Mouse (Mus musculus): Measurements from ENCODE around the gene Casp2. TPM values are rescaled to one million over a fixed set of nuclear protein-coding genes. Genes with fewer than 3 reads are reported as not detected.

Gene Casp2
- polyA plus RNA-seq (2015; fragmentation: Nextera tagmentation; extraction: Ambion mirVana), result 24.6 and 25.0 TPM in 2 replicates

- peaks cover 27% of the 10 kb centered on the region for H3K36me3 ChIP-seq (replicated peaks)
- WGBS (ENCODE audit: insufficient replicate concordance), result under 1% methylated on average over 51 of the region's 51 CpGs
- ATAC-seq (ENCODE audit: insufficient read depth), result peak; percentile 98
- H3K9ac ChIP-seq, result peak within 1 kb of the TSS; percentile 92
- H3K4me2 ChIP-seq, result peak within 1 kb of the TSS; percentile 81
- H3K27me3 ChIP-seq, result no peaks in the 10 kb centered on the region
- H3K4me1 ChIP-seq (replicated peaks), result peaks cover 28% of the 10 kb centered on the region
- peak within 1 kb of the TSS; percentile 99 for H3K4me3 ChIP-seq (replicated peaks)
- H3K27ac ChIP-seq (replicated peaks), result peak within 1 kb of the TSS; percentile 90
- H3K9me3 ChIP-seq (replicated peaks), result no peaks in the 10 kb centered on the region
These were observed at the start of gene Casp2 for GRCm38 (mm10) chr6:42264626-42265312. Gene Casp2, plus strand, starts transcription at chr6:42264985.

DNA sequence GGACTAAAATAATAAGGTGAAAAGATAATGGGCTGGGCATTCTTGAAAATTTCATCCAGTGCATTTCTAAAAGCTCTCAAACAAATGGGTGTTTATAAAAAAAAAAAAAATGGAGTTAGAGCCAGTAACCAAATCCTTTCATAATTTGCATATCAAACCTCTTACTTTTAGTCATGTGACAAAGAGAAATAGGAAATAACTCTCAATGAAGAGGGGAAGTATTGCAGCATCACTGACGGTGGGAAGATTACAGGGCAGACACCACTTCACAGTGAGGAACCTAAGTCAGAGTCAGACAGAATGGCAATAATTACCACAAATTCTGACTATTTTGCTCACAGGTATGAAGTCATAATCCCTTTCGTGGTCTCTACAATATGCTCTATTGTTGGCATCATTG is 49.8 kb upstream of the Casp2 start, which contains the start of gene Tas2r144:
Gene Tas2r144 (plus strand): TSS at position 301 of the 400 bp plus-strand sequence.
- no peak for ATAC-seq (ENCODE audit: insufficient read depth)
- H3K36me3 ChIP-seq (replicated peaks), result no peaks in the 10 kb centered on the region
- H3K27me3 ChIP-seq, result no peaks in the 10 kb centered on the region
- no peak within 1 kb of the TSS for H3K4me2 ChIP-seq
- H3K9ac ChIP-seq, result no peak within 1 kb of the TSS
- no peak within 1 kb of the TSS for H3K4me3 ChIP-seq (replicated peaks)
- H3K27ac ChIP-seq (replicated peaks), result no peak within 1 kb of the TSS
- 48% methylated on average over 2 of the region's 2 CpGs for WGBS (ENCODE audit: insufficient replicate concordance)
- no peaks in the 10 kb centered on the region for H3K4me1 ChIP-seq (replicated peaks)
- no peaks in the 10 kb centered on the region for H3K9me3 ChIP-seq (replicated peaks)

DNA sequence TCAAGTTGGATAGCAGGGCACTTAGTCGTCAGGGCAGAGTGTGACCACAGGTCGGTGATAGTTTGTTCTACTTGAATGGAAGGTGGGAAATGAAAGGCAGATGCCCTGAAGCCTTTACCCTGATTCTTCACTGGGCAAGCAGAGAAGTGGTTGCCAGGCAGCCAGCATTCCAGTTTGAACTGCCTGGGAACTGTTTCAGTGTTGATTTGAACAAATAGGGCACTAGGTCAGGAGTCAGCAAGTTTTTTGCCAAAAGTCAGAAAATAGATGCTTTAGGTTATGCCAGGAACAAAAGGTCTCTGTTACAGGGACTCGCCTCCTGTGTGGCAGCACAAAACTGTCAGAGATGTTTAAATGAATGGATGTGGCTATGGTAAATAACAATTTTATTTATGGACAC is 42.5 kb upstream of the Casp2 start:
- H3K9ac ChIP-seq, result no peak overlapping the region

DNA sequence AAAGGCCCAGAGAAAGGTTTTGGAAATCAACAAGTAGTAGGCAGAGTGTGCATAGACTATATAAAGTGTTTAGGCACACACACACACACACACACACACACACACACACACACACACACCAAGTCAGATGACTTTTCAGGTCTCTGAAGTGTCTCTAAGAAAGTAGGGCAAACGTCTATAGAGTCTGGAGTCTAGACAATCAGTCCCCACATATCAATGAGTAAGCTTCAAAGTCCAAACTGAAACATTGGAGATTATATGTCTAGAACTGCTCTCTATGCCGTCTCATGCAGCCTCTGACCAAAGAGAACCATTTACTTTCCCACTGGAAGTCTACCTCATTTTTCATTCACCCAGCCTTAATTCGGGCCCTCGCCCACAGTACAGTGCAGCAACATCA is 39.7 kb upstream of the Casp2 start:
- no peak overlapping the region for H3K4me3 ChIP-seq (replicated peaks)
- H3K36me3 ChIP-seq (replicated peaks), result no peaks in the 10 kb centered on the region
- ATAC-seq (ENCODE audit: insufficient read depth), result no peak
- WGBS (ENCODE audit: insufficient replicate concordance), result 47% methylated on average over 4 of the region's 4 CpGs
- H3K4me2 ChIP-seq, result no peak overlapping the region
- no peak overlapping the region for H3K9ac ChIP-seq
- no peaks in the 10 kb centered on the region for H3K9me3 ChIP-seq (replicated peaks)
- no peak overlapping the region for H3K27ac ChIP-seq (replicated peaks)
- H3K4me1 ChIP-seq (replicated peaks), result no peaks in the 10 kb centered on the region
- H3K27me3 ChIP-seq, result no peaks in the 10 kb centered on the region

More for the DNA sequence above, 42.5 kb upstream of the Casp2 start:
- Histone ChIP-seq H3K4me3 (replicated peaks) (no peak overlapping the region), H3K27me3 (no peaks in the 10 kb centered on the region), H3K36me3 (replicated peaks) (no peaks in the 10 kb centered on the region), H3K9me3 (replicated peaks) (no peaks in the 10 kb centered on the region), H3K4me2 (no peak overlapping the region), H3K27ac (replicated peaks) (no peak overlapping the region), H3K4me1 (replicated peaks) (no peaks in the 10 kb centered on the region)
- 55% methylated on average over 3 of the region's 3 CpGs for WGBS (ENCODE audit: insufficient replicate concordance)
- ATAC-seq (ENCODE audit: insufficient read depth), result no peak

GRCm38 (mm10) chr6:42227240-42228101 is 37.3 kb upstream of the Casp2 start:
- no peak for ATAC-seq (ENCODE audit: insufficient read depth)
- H3K36me3 ChIP-seq (replicated peaks), result no peaks in the 10 kb centered on the region
- WGBS (ENCODE audit: insufficient replicate concordance), result 28% methylated on average over 17 of the region's 17 CpGs
- H3K4me3 ChIP-seq (replicated peaks), result no peak overlapping the region
- H3K9me3 ChIP-seq (replicated peaks), result no peaks in the 10 kb centered on the region
- no peak overlapping the region for H3K27ac ChIP-seq (replicated peaks)
- no peak overlapping the region for H3K9ac ChIP-seq
- no peak overlapping the region for H3K4me2 ChIP-seq
- H3K27me3 ChIP-seq, result no peaks in the 10 kb centered on the region
- H3K4me1 ChIP-seq (replicated peaks), result no peaks in the 10 kb centered on the region

DNA sequence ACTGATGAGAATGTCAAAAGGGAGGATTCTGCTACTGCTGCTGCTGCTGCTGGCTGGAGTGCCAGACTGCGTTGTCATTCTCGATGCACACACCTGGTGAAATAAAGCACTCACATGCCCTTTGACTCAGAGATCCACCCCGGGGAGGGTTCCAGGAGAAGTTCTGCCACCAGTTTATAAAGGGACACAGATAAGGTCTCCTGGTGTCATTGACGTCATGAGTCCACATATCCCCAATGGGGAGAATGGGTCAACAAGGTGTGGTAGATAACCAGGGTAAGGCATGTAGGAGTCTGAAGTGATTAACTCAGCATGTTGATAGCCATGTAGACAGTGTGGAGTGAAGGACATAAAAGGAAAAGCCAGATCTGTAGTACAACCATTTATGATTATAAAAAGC is 35.2 kb upstream of the Casp2 start:
- no peak for ATAC-seq (ENCODE audit: insufficient read depth)
- no peaks in the 10 kb centered on the region for H3K36me3 ChIP-seq (replicated peaks)
- 49% methylated on average over 4 of the region's 4 CpGs for WGBS (ENCODE audit: insufficient replicate concordance)

DNA sequence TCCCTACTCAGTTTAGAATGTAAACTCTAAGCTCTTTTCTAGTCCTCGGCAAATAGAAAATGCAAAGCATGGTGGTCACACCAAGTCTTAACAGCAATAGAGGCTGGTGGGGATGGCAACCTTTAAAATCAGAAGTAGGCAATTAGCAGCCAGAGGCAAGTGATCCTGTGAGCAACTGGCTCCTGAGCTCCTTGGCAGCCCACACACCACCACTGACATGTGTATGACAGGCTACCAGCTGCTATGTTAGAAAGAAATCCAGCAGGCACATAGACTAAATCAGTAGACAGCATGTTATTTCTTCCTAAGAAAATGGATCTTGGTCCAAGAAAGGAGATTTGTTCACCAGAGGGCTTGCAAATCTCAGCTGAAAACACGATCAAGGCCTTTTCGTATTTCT is 33.6 kb upstream of the Casp2 start:
- Histone ChIP-seq H3K4me2 (no peak overlapping the region), H3K27me3 (no peaks in the 10 kb centered on the region), H3K27ac (replicated peaks) (no peak overlapping the region), H3K4me3 (replicated peaks) (no peak overlapping the region), H3K36me3 (replicated peaks) (no peaks in the 10 kb centered on the region), H3K9ac (no peak overlapping the region), H3K4me1 (replicated peaks) (no peaks in the 10 kb centered on the region), H3K9me3 (replicated peaks) (no peaks in the 10 kb centered on the region)
- no peak for ATAC-seq (ENCODE audit: insufficient read depth)
- 71% methylated on average over 3 of the region's 3 CpGs for WGBS (ENCODE audit: insufficient replicate concordance)

More for the DNA sequence above, 35.2 kb upstream of the Casp2 start:
- Histone ChIP-seq H3K9me3 (replicated peaks) (no peaks in the 10 kb centered on the region), H3K27me3 (no peaks in the 10 kb centered on the region), H3K4me2 (no peak overlapping the region), H3K4me3 (replicated peaks) (no peak overlapping the region), H3K27ac (replicated peaks) (no peak overlapping the region), H3K9ac (no peak overlapping the region), H3K4me1 (replicated peaks) (no peaks in the 10 kb centered on the region)

GRCm38 (mm10) chr6:42237276-42237805 is 27.4 kb upstream of the Casp2 start:
- no peaks in the 10 kb centered on the region for H3K27me3 ChIP-seq
- H3K4me2 ChIP-seq, result no peak overlapping the region
- no peaks in the 10 kb centered on the region for H3K36me3 ChIP-seq (replicated peaks)
- ATAC-seq (ENCODE audit: insufficient read depth), result no peak
- H3K9ac ChIP-seq, result no peak overlapping the region
- no peaks in the 10 kb centered on the region for H3K9me3 ChIP-seq (replicated peaks)
- H3K27ac ChIP-seq (replicated peaks), result no peak overlapping the region
- no peaks in the 10 kb centered on the region for H3K4me1 ChIP-seq (replicated peaks)
- WGBS (ENCODE audit: insufficient replicate concordance), result 58% methylated on average over 6 of the region's 6 CpGs
- H3K4me3 ChIP-seq (replicated peaks), result no peak overlapping the region

GRCm38 (mm10) chr6:42241311-42242045 is 23.3 kb upstream of the Casp2 start:
- Histone ChIP-seq H3K27me3 (no peaks in the 10 kb centered on the region), H3K36me3 (replicated peaks) (no peaks in the 10 kb centered on the region), H3K4me1 (replicated peaks) (peaks cover 11% of the 10 kb centered on the region), H3K4me3 (replicated peaks) (no peak overlapping the region), H3K9ac (no peak overlapping the region), H3K4me2 (no peak overlapping the region), H3K27ac (replicated peaks) (no peak overlapping the region), H3K9me3 (replicated peaks) (no peaks in the 10 kb centered on the region)
- 67% methylated on average over 6 of the region's 6 CpGs for WGBS (ENCODE audit: insufficient replicate concordance)
- no peak for ATAC-seq (ENCODE audit: insufficient read depth)

DNA sequence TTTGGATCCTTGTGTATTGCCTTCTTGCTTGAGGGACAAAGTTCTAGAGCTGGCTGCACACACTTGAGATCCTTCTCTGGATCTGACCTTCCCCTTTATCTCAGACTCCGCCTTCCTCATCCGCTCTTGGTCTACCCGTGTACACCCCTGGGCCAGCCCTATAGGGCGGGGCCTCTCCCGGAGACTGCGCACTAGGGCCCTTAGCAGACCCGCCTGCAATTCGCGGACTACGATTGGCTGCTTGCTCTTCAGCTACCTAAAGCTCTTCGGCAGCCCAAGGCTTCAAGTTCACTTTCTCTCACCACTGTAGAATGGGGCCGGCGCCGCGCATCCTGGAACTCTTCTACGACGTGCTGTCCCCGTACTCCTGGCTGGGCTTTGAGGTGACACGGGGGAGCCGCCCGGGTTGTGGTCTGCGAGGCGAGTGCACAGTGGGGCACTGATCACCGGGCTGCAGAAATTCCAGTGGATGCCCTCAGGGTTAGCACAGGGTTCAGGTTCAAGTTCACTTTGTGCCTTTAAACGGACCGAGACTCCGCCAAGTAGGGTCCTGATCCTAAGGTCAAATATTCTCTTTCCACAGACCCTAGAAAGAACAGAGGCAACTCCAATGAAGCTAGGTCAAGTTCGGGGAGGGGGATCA is 19.0 kb upstream of the Casp2 start, which contains the start of gene Gstk1:
Gene Gstk1 (plus strand): TSS at position 225 of the 643 bp plus-strand sequence.
- H3K9ac ChIP-seq, result peak within 1 kb of the TSS; percentile 35
- ATAC-seq (ENCODE audit: insufficient read depth), result peak; percentile 100
- H3K27ac ChIP-seq (replicated peaks), result no peak within 1 kb of the TSS
- H3K4me2 ChIP-seq, result peak within 1 kb of the TSS; percentile 93
- no peaks in the 10 kb centered on the region for H3K36me3 ChIP-seq (replicated peaks)
- H3K4me3 ChIP-seq (replicated peaks), result peak within 1 kb of the TSS; percentile 61
- peaks cover 22% of the 10 kb centered on the region for H3K4me1 ChIP-seq (replicated peaks)
- no peaks in the 10 kb centered on the region for H3K9me3 ChIP-seq (replicated peaks)
- 3% methylated on average over 28 of the region's 28 CpGs for WGBS (ENCODE audit: insufficient replicate concordance)
- H3K27me3 ChIP-seq, result peaks cover 21% of the 10 kb centered on the region

All from liver, embryonic 15.5 days (tissue).